Mouse (Mus musculus) lung, adult 2 months (tissue): Measurements from ENCODE around the gene Ubqln4. TPM values are rescaled to one million over a fixed set of nuclear protein-coding genes. Genes with fewer than 3 reads are reported as not detected.
A peak's percentile ranks its signal among the peaks of the same experiment; 100 is the strongest.
"Not testable (repeated sequence)": the region's sequence is repeated elsewhere in the genome, so short reads cannot be mapped to it uniquely, and the experiment has no call there.

Source experiments
- DNase-seq: peaks from one replicate; pipeline ENCODE4 v3.0.0; 2022
- H3K4me1 ChIP-seq: fragments of 200-500 bp; 2 replicates; pipeline ENCODE4 v1.6.1; 2011; ENCODE audit warnings: low read length; ENCODE audit not compliant: control insufficient read depth, insufficient read depth
- H3K4me3 ChIP-seq: fragments of 200-500 bp; replicated peaks from 2 replicates; pipeline ENCODE3; 2011; ENCODE audit warnings: low read depth, mild to moderate bottlenecking, control low read depth, low read length; ENCODE audit errors: extremely low read depth
- CTCF ChIP-seq: fragments of 200-500 bp; IDR thresholded peaks from 2 replicates; pipeline ENCODE4 v1.5.1; 2011; ENCODE audit warnings: mild to moderate bottlenecking, low read length, control low read depth; ENCODE audit not compliant: insufficient read depth
- POLR2A ChIP-seq: fragments of 200-500 bp; IDR thresholded peaks from 2 replicates; pipeline ENCODE4 v1.6.1; 2011; ENCODE audit warnings: low read depth, mild to moderate bottlenecking, control low read depth, low read length, borderline replicate concordance; ENCODE audit errors: extremely low read depth
- WGBS: fragments of 180-500 bp; shearing (Covaris S2); methylation state at CpG from one replicate; pipeline ENCODE4 v1.1.7; 2018; 5-methylcytosine and 5-hydroxymethylcytosine counted together
- polyA plus RNA-seq: library from polyadenylated mRNA; depleted of rRNA; stranded (reverse); fragments of >200 nt; gene quantifications from 2 replicates; pipeline ENCODE4 v1.2.3, GENCODE M21; 2012

The Ubqln4 gene
- polyA plus RNA-seq, 1 experiment, result 52.6 TPM

DNA sequence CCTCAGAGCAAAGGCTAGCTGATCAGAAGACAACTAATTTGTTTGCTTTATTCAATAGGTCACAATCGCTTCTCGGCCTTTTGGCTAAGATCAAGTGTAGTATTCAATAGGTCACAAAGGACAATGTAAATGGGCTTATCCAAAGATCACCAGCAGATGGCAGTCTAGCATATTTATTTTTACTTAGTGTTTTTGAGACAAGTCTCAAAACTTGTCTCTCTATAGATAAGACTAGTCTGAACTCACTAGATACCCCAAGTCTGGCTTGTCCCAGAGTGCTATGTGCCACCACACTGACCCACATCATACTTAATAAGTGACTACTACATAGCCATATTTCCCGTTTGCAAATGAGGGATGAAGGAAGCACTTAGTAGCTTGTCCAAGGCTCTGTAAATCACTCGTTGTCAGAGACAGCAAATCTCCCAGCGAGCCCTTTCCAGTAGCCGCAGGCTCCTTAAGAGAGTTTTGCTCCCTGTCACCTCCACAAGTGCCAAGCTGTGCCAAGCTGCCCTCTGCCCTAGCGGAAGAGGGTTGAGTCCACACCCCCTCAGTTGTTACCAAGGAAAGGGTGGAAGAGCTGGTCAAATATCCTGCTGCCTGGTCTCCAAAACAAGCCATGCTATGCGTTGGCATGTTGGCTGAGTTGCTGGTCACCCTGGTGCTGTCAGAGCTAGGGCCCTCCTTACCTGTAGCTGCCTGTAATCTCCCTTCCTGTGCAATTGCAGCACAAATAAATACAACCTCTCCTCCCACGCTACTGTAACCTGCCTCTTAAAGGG lies 38.6 kb downstream of the Ubqln4 start:
- DNase-seq, result peak; percentile 77
- peak overlapping the region; percentile 59 for H3K4me3 ChIP-seq
- TF ChIP-seq POLR2A (no peak; the same call in 1 of the 2 replicates), CTCF (peak; percentile 36; the same call in 1 of the 2 replicates)
- WGBS, result 3% methylated on average over 9 of the region's 9 CpGs
- peaks cover 12% of the 10 kb centered on the region for H3K4me1 ChIP-seq

DNA sequence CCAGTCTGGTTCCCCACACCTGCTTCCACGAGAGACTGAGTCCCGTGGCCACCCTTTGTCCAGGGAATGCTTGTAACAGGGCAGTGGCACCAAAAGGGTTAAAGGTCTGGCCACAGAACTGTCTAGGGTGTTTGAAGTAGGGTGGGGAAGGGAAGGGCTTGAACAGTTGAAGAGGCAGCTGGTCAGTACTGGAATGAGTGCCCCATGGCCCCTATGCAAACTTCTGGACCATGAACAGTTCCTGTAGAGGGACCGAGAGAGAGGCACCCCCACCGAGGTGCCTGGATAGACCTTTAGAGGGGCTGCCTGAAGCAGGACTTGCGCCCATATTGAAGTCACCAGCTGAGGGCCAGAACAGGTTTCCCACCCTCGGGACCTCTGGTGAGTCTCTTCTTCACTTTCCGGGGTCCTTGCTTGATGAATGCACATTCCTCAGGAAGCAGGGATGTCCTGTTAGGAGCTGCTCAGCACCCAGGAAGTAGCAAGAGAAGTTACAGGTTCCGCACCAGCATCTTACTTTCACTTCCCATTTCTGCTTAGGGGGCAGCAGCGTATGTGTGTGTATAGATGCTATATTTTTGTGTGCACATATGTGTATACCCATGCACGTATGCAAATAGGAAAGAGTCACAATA lies 39.5 kb downstream of the Ubqln4 start:
- Histone ChIP-seq H3K4me3 (peak overlapping the region; percentile 51), H3K4me1 (peaks cover 12% of the 10 kb centered on the region)
- DNase-seq, result peak; percentile 64
- 34% methylated on average over 10 of the region's 10 CpGs for WGBS
- TF ChIP-seq POLR2A, result 0 out of 2 replicates have a peak, but pooled peaks have one; percentile 1
- no peak for TF ChIP-seq CTCF

DNA sequence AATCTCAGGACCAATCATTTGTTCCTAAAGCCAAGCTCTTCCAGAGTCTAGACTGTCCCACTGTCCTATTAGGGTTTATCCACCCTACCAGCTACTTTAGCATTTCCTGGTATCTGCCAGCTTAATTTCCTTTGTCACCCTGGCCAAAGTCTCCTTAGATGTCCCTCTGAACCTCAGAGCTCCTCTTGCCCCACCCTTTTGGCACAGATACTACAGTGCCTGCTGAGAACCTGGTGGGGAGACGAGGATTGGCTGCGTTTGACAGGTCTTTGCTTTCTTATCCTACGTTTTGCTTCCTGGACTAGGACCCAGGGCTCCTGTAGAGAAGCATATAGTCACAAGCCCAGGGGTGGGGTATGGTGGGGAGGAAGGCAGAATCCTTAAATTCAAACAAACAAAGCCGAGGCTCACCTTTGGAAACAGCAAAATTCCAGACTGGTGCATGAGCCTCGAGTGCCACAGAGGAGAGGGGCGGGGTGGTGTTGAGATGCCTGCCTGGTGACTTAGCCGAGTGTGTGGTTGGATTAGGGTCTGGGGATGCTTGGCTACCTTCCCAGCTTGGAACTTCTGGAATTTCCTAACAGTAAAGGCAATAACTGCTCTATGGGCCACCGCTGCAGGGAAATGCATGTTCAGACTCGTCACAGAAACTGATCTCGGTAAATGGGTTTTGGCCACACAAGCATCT lies 40.5 kb downstream of the Ubqln4 start:
- DNase-seq, result peak; percentile 71
- TF ChIP-seq CTCF (no peak), POLR2A (no peak)
- H3K4me3 ChIP-seq, result peak overlapping the region; percentile 46
- 34% methylated on average over 10 of the region's 10 CpGs for WGBS
- peaks cover 12% of the 10 kb centered on the region for H3K4me1 ChIP-seq

DNA sequence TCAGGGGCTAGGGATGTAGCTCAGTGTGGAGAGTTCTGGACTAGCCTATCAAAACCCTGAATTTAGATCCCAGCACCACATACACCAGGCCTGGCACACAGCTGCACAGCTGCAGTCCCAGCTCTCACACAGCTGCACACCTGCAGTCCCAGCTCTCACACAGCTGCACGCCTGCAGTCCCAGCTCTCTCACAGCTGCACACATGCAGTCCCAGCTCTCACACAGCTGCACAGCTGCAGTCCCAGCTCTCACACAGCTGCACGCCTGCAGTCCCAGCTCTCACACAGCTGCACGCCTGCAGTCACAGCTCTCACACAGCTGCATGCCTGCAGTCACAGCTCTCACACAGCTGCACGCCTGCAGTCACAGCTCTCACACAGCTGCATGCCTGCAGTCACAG lies 43.0 kb downstream of the Ubqln4 start:
- not testable (repeated sequence) for H3K4me3 ChIP-seq, H3K4me1 ChIP-seq, DNase-seq
- WGBS, result 87% methylated on average over 4 of the region's 4 CpGs

DNA sequence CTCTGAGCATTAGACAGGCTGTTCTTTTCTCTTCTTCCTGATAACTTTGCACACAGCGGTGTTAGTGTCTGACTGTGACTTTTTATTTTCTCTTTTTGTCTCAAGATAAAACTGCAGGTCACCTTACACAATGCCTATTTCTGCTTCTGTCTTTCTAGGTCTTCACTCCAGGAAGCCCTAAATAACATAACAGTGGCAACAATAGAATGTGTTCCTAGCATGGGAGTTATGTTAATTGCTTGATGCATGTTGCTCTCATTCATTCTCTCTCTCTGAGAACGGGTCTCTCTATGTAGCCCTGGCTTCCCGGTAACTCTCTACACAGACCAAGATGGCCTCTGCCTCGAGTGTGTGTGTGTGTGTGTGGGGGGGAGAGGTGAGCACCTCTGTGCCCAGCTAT lies 48.9 kb downstream of the Ubqln4 start:
- DNase-seq, result no peak
- TF ChIP-seq CTCF, result no peak
- no peak for TF ChIP-seq POLR2A
- Histone ChIP-seq H3K4me3 (no peak overlapping the region), H3K4me1 (peaks cover 3% of the 10 kb centered on the region; the same call in 1 of the 2 replicates)
- 61% methylated on average over 4 of the region's 4 CpGs for WGBS

DNA sequence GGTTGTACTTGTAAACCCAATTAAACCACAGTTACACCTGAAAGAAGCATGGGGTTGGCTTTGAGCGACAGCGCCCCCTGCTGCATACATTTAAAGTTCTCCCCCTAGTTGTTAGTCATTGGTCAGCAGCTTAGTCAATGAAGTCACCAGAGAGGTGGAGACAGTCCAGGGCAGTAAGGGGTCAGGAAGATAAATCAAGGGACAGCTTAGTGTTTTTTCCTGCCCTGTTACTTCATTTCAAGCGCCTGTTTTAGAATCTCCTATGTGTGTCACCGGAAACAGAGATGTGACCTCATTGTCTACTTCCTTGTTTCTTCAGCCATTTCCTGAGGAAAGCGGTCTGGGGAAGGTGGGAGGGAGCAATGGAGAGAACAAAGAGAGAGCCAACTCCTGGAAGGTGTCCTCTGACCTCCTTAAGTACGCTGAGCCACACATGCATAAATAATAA lies 50.2 kb downstream of the Ubqln4 start:
- H3K4me1 ChIP-seq, result peaks cover 3% of the 10 kb centered on the region; the same call in 1 of the 2 replicates
- WGBS, result 8% methylated on average over 6 of the region's 6 CpGs
- peak; percentile 80 for DNase-seq
- TF ChIP-seq POLR2A (no peak), CTCF (peak; percentile 81)
- no peak overlapping the region for H3K4me3 ChIP-seq

DNA sequence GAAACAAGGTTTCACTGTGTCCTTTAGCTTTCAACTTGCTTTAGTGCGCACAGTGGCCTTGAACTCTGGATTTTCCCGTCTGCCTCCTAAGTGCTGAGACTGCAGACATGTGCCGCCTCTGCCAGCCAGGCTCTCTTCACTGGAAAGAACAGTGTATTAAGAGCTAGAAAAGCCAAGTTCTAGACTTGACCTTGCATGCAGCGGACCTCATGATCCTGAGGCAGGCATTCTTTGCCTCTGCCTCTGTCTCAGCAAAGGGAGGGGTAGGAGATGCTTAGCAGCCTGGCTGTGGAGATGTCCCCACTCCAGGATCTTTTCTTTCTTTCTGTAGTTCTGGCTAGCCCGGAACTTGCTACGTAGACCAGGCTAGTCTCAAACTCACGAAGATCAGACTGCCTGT lies 51.3 kb downstream of the Ubqln4 start:
- DNase-seq, result no peak
- TF ChIP-seq CTCF (no peak), POLR2A (no peak)
- Histone ChIP-seq H3K4me1 (peaks cover 3% of the 10 kb centered on the region; the same call in 1 of the 2 replicates), H3K4me3 (no peak overlapping the region)
- WGBS, result 91% methylated on average over 7 of the region's 7 CpGs

DNA sequence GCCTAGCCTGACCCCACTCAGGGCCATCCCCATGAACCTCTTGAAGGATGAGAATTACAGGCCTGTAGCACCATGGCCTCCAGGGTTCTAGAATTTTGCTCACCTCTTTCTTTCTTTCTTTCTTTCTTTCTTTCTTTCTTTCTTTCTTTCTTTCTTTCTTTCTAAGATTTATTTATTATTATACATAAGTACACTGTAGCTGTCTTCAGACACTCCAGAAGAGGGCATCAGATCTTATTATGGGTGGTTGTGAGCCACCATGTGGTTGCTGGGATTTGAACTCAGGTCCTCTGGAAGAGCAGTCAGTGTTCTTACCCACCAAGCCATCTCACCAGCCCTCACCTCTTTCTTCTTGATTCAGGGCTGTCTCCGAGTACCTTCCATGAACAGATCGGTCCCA lies 52.1 kb downstream of the Ubqln4 start, which contains the start of gene Arhgef2:
TSS of gene Arhgef2 (plus strand) at position 301 of the 400 bp plus-strand sequence.
- 90% methylated on average over 2 of the region's 2 CpGs for WGBS
- H3K4me3 ChIP-seq, H3K4me1 ChIP-seq, DNase-seq: not testable (repeated sequence)

DNA sequence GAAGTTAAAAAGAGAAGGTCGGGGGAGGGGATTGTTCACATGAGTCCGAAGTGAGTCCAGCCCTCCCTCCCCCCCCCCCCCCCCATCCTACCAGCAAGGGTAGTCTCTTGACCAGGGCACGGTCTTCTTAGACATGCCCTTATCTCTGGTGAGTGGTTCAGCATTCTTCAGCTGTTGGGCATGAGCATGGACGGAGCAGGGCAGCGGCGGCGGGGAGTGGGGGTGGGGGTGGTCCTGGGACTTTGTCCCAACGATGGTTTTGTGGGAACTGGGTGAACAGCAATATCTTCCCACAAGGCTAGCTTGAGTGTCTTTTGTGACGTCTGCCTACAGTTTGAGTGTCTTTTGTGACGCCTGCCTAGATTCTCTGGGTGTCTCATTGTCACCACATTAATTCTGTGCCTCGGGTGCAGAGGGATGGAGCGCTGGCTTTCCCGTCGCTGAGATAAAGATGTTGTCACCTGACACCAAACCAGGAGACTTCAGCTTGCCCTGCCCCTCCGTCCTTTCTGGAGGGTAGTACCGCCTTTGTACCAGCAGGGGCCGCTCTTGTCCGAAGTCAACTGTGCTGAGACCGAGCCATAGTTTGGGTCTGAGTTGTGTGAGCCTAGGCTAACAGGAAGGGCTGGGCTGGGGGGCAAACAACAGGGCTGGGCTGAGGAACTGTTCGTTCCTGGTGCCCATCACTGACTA lies 53.7 kb downstream of the Ubqln4 start:
- WGBS, result under 1% methylated on average over 20 of the region's 20 CpGs
- peaks cover 3% of the 10 kb centered on the region; the same call in 1 of the 2 replicates for H3K4me1 ChIP-seq
- peak; percentile 86 for DNase-seq
- peak overlapping the region; percentile 34 for H3K4me3 ChIP-seq
- TF ChIP-seq POLR2A, result no peak; the same call in 1 of the 2 replicates
- TF ChIP-seq CTCF, result peak; percentile 92

DNA sequence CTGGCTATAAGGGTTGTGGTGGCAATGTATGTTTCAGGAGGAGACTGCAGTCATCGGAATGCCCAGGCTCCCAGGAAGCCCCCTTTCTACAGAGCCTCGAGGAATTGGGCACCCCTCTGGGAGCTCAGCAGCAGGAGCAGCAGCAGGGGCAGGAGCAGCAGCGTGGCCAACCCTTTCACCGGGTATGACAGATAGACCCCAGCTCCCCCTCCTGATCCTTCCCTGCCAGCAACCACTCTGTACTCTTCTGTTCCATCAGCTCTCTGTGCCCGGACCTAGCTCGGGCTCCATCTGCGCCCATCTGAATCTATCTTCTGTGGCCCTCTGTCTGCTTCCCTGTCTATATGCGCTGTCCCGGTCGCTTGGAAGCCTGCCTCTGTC lies 54.2 kb downstream of the Ubqln4 start:
- TF ChIP-seq POLR2A (no peak), CTCF (no peak)
- no peak for DNase-seq
- WGBS, result 29% methylated on average over 10 of the region's 10 CpGs
- Histone ChIP-seq H3K4me1 (peaks cover 3% of the 10 kb centered on the region; the same call in 1 of the 2 replicates), H3K4me3 (peak overlapping the region; percentile 34)
